Mouse (Mus musculus): ENCODE results near the gene Olfr513.

Olfr513 gene

DNA sequence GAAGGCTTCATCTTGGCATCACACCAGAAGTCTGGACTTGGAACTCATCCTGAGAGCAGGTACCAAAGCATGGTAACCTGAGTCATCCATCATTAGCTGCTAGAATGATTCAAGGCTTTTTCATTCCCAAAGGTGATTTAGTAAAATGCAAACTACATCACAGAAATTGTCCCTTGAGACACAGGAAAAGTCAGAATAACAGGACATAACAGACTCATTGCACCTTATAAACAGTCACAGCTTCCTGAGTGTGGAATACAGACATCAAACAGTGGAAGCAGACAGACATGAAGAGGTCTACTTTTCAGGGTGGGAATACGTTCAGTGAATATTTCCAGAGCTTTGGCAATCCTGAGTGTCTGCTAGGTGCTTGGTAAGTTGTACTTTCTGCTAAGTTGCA lies at the start of gene Olfr513:
Olfr513 (plus strand) TSS at position 301 of the 400 bp plus-strand sequence.
- no peak for DNase-seq

DNA sequence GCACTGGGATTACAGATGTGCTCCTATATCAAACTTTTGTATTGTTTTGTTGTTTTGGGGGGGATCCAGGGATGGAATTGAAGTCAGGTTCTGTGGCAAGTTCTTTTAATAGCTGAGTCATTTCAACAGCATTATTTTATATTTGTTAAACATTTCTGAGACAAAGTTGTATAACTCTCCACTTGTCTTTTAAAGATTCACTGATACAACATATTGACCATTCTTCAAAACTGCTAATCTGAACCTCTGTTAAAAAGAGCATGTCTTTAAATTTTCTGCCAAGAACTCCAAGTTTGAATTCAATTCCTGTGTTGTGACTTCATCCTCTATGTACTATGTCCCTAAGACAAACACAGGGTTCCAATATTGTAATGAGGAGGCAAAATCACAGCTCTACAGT lies 37.8 kb upstream of the Olfr513 start, which contains the start of gene Olfr512:
Olfr512 (plus strand) TSS at position 301 of the 400 bp plus-strand sequence.
- DNase-seq = no peak

DNA sequence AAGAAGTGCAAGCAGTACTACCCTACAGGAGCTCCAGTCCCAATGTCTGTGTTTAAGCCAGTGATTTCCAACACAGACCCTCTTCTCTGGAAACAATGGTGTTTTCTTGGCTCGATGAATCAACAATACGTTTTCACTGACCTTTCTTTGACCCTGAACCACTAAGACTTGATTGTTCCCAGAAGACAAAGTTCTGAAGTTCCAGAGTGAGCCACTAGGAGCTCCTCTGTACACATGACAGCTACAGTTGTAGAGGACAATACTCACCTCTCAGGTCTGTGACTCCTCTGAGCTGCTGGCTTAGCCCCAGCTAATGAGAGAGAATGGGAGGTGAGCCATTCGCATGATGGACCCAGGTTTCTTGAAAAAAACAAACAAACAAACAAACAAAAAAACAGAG lies 9.6 kb downstream of the Olfr513 start:
- no peak for DNase-seq

DNA sequence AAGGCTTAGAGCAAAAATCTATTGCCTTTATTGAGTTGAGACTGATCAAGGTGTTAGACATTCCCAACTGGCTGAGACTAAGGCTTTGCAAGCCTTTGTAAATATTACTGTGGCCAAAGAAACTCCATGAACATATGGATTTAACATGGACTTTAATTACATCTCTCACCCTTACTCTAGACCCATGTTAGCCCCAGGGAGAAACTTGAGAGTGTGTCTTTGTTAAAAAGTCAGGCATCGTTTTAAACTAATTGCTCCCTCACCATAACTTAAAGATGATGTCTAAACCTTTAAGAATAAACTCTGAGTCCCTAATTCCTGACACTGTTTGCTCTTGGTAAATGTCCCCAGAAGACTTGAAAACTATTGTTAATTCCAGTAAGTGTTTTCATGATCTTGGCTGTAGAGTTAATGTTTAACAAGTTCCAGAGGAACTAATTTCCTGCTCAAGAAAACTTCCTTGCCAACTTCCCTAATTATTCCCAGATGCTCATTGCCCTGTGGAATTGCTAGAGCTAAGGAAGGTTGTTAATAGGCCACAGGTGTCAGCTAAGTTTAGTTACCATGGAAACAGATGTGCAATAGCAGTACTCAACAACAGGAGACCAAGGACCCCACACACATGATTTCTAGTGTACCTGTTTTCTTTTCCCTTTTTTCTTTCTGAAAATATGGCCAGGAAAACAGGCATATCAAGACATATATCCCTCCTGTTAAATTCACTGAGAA lies 46.6 kb downstream of the Olfr513 start:
- DNase-seq = no peak

All from cerebellum, postnatal 25 days (tissue).